Mouse (Mus musculus) liver (tissue): ENCODE results near the gene Hormad2.

Experiments
- DNase-seq: peaks from one replicate; pipeline ENCODE4 v3.0.0-alpha.2; 2020; ENCODE audit warnings: mixed read lengths

Hormad2 gene

GRCm38 (mm10) chr11:4442280-4442679 lies 1.4 kb upstream of the Hormad2 start:
- no peak for DNase-seq

GRCm38 (mm10) chr11:4438211-4438610 lies 2.7 kb downstream of the Hormad2 start:
- no peak for DNase-seq

GRCm38 (mm10) chr11:4437318-4437717 lies 3.6 kb downstream of the Hormad2 start:
- DNase-seq: no peak

GRCm38 (mm10) chr11:4436631-4437030 lies 4.3 kb downstream of the Hormad2 start:
- DNase-seq: no peak

- no peak for DNase-seq
Observed at GRCm38 (mm10) chr11:4434461-4434860, 6.4 kb downstream of the Hormad2 start.

GRCm38 (mm10) chr11:4423818-4424217 lies 17.1 kb downstream of the Hormad2 start:
- DNase-seq: no peak

GRCm38 (mm10) chr11:4422494-4423425 lies 18.1 kb downstream of the Hormad2 start:
- DNase-seq: no peak

GRCm38 (mm10) chr11:4421933-4422488 lies 18.9 kb downstream of the Hormad2 start:
- no peak for DNase-seq

- no peak for DNase-seq
Observed at GRCm38 (mm10) chr11:4417986-4418385, 22.9 kb downstream of the Hormad2 start.

GRCm38 (mm10) chr11:4412294-4412693 lies 28.6 kb downstream of the Hormad2 start:
- DNase-seq: no peak

- no peak for DNase-seq
Observed at GRCm38 (mm10) chr11:4404277-4404676, 36.6 kb downstream of the Hormad2 start.

GRCm38 (mm10) chr11:4403381-4403780 lies 37.5 kb downstream of the Hormad2 start:
- no peak for DNase-seq

- no peak for DNase-seq
Observed at GRCm38 (mm10) chr11:4401251-4401650, 39.7 kb downstream of the Hormad2 start.

GRCm38 (mm10) chr11:4394226-4394625 lies 46.7 kb downstream of the Hormad2 start:
- DNase-seq: no peak

GRCm38 (mm10) chr11:4388018-4388417 lies 52.9 kb downstream of the Hormad2 start:
- no peak for DNase-seq

- no peak for DNase-seq
Observed at GRCm38 (mm10) chr11:4382321-4382720, 58.6 kb downstream of the Hormad2 start.

GRCm38 (mm10) chr11:4379857-4380256 lies 61.0 kb downstream of the Hormad2 start:
- no peak for DNase-seq

GRCm38 (mm10) chr11:4366389-4366788 lies 74.5 kb downstream of the Hormad2 start:
- no peak for DNase-seq

GRCm38 (mm10) chr11:4355430-4355829 lies 85.5 kb downstream of the Hormad2 start:
- DNase-seq: no peak

GRCm38 (mm10) chr11:4352637-4353036 lies 88.3 kb downstream of the Hormad2 start:
- DNase-seq: no peak

GRCm38 (mm10) chr11:4343926-4344325 lies 97.0 kb downstream of the Hormad2 start:
- DNase-seq: no peak

- no peak for DNase-seq
Observed at GRCm38 (mm10) chr11:4342027-4342426, 98.9 kb downstream of the Hormad2 start.

- DNase-seq: no peak
Observed at GRCm38 (mm10) chr11:4340109-4340779, 100.7 kb downstream of the Hormad2 start.

- no peak for DNase-seq
Observed at GRCm38 (mm10) chr11:4339275-4339674, 101.6 kb downstream of the Hormad2 start.
